Mouse (Mus musculus): ENCODE data around the gene Zfhx3.

DNA sequence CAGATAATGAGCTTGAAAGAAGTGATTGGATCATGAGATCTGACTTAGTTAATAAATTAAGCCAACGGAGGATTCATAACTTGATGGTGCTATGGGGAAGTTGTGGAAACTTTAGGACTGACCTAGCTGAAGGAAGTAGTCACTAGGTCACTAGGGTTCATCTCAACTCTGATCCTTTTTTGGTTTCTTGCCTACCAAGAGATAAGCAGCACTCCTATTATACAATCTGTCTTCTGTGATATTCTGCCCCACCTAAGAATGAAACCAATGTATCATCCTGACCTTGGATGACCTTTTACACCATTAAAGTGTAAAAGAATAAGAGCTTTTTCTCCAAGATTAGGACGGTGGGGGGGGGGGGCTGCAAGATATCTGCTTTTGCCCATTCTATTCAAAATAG lies 1042.5 kb downstream of the Zfhx3 start:
- no peak for TF ChIP-seq POLR2A (IDR thresholded peaks at IDR 0.05; ENCODE audit: low read depth, low read length)
- no peak for TF ChIP-seq CTCF (conservative IDR thresholded peaks at IDR 0.05; ENCODE audit: insufficient read depth, insufficient read length, low read depth, low read length)

All from kidney, adult 2 months (tissue).